Mouse (Mus musculus): Measurements from ENCODE around the gene Pitpna.

The Pitpna gene

GRCm38 (mm10) chr11:75660941-75661800 lies 73.3 kb downstream of the Pitpna start:
- no peak for DNase-seq

- DNase-seq = no peak
Observed at GRCm38 (mm10) chr11:75662131-75662530, 74.2 kb downstream of the Pitpna start.

DNA sequence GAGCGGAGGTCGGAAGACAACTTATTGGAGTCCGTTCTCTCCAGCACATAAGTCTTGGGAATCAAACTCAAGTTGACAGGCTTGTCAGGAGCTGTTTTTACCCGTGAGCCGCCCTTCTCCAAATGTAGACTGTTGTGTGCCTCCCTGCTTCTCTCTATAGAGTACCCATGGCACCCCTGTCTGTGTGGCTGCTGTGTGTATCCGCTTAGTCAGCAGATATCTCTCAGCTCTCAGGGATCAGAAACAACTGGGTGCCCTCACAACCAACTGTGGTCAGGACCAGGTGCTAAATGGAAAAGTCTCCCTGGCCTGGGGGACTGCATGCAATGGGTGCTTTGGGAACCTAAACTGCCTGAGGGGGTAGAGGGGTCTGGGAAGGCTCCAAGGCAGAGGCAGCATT lies 78.4 kb downstream of the Pitpna start:
- DNase-seq = no peak

GRCm38 (mm10) chr11:75668621-75669020 lies 80.7 kb downstream of the Pitpna start:
- DNase-seq = no peak

- no peak for DNase-seq
Observed at GRCm38 (mm10) chr11:75669176-75669852, 81.4 kb downstream of the Pitpna start.

DNA sequence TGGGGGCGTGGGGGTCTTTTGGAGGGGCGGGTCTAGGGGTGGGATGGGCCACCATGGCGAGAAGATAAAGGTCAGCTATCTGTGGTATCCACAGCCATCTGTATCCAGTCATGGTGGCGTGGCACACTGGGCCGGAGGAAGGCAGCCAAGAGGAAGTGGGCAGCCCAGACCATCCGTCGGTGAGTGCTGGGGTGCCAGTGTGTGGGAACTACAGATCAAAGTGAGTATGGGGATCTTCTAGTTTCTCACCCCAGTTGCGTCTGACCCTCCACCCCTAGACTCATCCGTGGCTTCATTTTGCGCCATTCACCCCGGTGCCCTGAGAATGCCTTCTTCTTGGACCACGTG lies 81.9 kb downstream of the Pitpna start:
- DNase-seq = no peak

GRCm38 (mm10) chr11:75671426-75672180 lies 83.7 kb downstream of the Pitpna start:
- no peak for DNase-seq

GRCm38 (mm10) chr11:75673411-75673810 lies 85.5 kb downstream of the Pitpna start:
- DNase-seq = no peak

- DNase-seq = no peak
Observed at GRCm38 (mm10) chr11:75674875-75675274, 87.0 kb downstream of the Pitpna start.

DNA sequence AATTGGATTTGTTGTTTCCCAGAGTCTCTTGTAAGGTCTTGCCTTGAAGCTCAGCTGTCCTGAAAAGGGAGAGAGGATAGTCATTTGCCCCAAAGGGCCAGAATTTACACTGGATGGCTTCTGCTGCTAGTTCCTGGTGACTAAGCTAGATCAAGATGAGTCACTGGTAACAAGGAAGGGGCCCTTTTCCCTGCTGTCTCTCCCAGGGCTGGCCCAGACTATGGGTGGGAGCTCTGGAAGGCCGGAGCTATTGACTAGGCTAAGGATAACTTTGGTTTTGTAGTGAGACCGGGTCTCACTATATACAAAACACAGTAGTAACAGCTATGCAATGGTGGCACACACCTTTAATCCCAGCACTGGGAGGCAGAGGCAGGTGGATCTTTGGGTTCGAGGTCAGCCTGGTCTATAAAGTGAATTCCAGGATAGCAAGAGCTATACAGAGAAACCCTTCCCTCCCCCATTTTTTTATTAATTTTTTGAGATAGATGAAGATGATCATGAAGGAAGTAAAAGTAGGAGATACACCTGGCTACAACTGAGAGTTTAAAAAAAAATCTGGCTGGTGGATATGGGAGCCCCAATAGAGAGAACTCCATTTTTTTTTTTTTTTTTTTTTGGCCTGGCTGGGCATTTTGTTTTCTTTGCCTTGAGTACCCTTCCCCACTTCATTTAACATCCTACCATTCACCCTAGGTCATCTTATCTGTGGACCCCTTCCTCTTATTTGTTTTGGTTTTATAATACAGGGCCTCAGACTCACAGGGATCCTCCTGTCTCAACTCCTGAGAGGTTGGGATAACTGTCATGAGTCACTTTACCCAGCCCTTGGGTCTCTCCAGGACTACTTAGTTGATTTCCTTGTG lies 90.2 kb downstream of the Pitpna start:
- DNase-seq = no peak

Data from kidney, postnatal 10 days (tissue).